Mouse (Mus musculus) heart, adult 2 months (tissue): ENCODE measurements around the gene Fyb. TPM values are rescaled to one million over a fixed set of nuclear protein-coding genes. Genes with fewer than 3 reads are reported as not detected.

Experiments
- DNase-seq, 2 experiments: peaks; one replicate each; pipeline ENCODE4 v3.0.0; 2021
- H3K27ac ChIP-seq: fragments of 200-600 bp; 2 replicates; pipeline ENCODE4 v1.8.1; 2022
- H3K27me3 ChIP-seq: fragments of 200-500 bp; 2 replicates; pipeline ENCODE4 v1.6.1; 2012; ENCODE audit warnings: mild to moderate bottlenecking, low read length, inconsistent platforms, mixed read lengths; ENCODE audit not compliant: control insufficient read depth, insufficient read depth
- H3K36me3 ChIP-seq: fragments of 200-500 bp; 2 replicates; pipeline ENCODE4 v1.6.1; 2012; ENCODE audit warnings: low read length, inconsistent platforms; ENCODE audit not compliant: control insufficient read depth, insufficient read depth
- H3K4me1 ChIP-seq: fragments of 200-500 bp; 2 replicates; pipeline ENCODE4 v1.6.1; 2011; ENCODE audit warnings: low read length; ENCODE audit not compliant: control insufficient read depth, insufficient read depth
- H3K4me3 ChIP-seq: fragments of 200-600 bp; 2 replicates; pipeline ENCODE4 v1.8.1; 2022
- H3K79me2 ChIP-seq: fragments of 200-500 bp; replicated peaks from 2 replicates; pipeline ENCODE4 v1.6.1; 2012; ENCODE audit warnings: mild to moderate bottlenecking, inconsistent platforms, low read length, moderate library complexity, mixed read lengths; ENCODE audit not compliant: control insufficient read depth, insufficient read depth
- H3K9ac ChIP-seq: fragments of 200-500 bp; 2 replicates; pipeline ENCODE4 v1.6.1; 2012; ENCODE audit warnings: low read depth, mild to moderate bottlenecking, control low read depth, inconsistent platforms, low read length, mixed read lengths
- CTCF ChIP-seq: fragments of 200-600 bp; IDR thresholded peaks from 2 replicates; pipeline ENCODE4 v1.8.1; 2022; ENCODE audit warnings: antibody characterized with exemption, mild to moderate bottlenecking, moderate library complexity
- EP300 ChIP-seq: fragments of 200-500 bp; IDR thresholded peaks from 2 replicates; pipeline ENCODE4 v1.6.1; 2011; ENCODE audit warnings: low read depth, low read length, control low read depth; ENCODE audit not compliant: insufficient read depth
- POLR2A ChIP-seq: fragments of 200-500 bp; IDR thresholded peaks from 2 replicates; pipeline ENCODE4 v1.6.1; 2011; ENCODE audit warnings: mild to moderate bottlenecking, low read depth, low read length, control low read depth; ENCODE audit not compliant: insufficient read depth
- WGBS: fragments of 180-500 bp; shearing (Covaris S2); methylation state at CpG from one replicate; pipeline ENCODE4 v1.1.7; 2018; 5-methylcytosine and 5-hydroxymethylcytosine counted together
- intact Hi-C: fragments of 180-260 bp; cut with DNase I; formaldehyde crosslinking; loops from one replicate; pipeline ENCODE4 v1.15.1; 2025
- polyA plus RNA-seq: library from polyadenylated mRNA; depleted of rRNA; stranded (reverse); fragments of >200 nt; gene quantifications from 2 replicates; pipeline ENCODE4 v1.2.3, GENCODE M21; 2012
- total RNA-seq, 2 experiments: library from RNA; stranded (reverse); gene quantifications; 2 replicates each; pipeline ENCODE4 v1.2.3; 2021

Gene Fyb
- total and polyA plus RNA-seq, 3 experiments, result 4.1 to 45.7 (median 25.2) TPM

DNA sequence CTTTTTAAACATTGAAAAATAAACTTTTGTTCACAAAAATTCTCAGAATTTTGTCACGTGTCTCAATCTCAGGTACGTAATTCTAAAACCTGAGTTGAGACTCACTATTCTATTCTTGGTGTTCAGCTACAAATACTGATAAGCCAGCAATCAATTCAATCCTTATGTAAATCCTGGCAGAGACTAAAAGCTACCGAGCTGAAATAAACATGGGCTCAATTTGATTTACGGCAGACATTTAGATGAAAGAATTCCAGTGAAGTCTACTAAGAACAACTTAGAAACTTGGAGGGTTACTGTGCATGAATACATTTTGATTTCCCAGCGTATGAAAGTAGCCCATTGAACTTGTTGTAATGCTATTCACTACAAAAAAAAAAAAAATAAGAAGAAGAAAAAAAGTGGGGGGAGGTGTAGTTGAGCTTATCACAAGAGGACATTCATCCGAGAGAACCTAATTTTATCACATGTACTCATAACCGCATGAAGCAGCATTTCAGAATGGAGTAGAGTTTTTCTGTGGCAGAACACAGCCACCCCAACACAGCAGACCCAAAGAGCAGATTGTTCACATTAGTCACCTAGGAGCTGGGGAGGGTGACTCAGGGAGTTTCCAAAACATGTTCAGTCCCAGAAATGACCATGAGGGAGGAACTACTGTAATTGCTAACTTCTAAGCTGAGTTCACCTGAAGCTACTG, 17.1 kb downstream of the Fyb start:
- H3K4me3 ChIP-seq, result no peak overlapping the region
- H3K36me3 ChIP-seq, result no peaks in the 10 kb centered on the region
- H3K9ac ChIP-seq, result no peak overlapping the region
- WGBS, result 60% methylated on average over 7 of the region's 7 CpGs
- no peak for DNase-seq
- no peak overlapping the region for H3K27ac ChIP-seq
- H3K79me2 ChIP-seq, result no peaks in the 10 kb centered on the region
- no peaks in the 10 kb centered on the region for H3K4me1 ChIP-seq
- H3K27me3 ChIP-seq, result no peaks in the 10 kb centered on the region
- TF ChIP-seq POLR2A (no peak), EP300 (no peak), CTCF (no peak)
- intact Hi-C loops, result no loop called here

- no peaks in the 10 kb centered on the region for H3K79me2 ChIP-seq
- no peak for DNase-seq
- no peak overlapping the region for H3K9ac ChIP-seq
- H3K4me3 ChIP-seq, result no peak overlapping the region
- no peaks in the 10 kb centered on the region for H3K27me3 ChIP-seq
- intact Hi-C loops, result no loop called here
- 95% methylated on average over 4 of the region's 4 CpGs for WGBS
- no peaks in the 10 kb centered on the region for H3K36me3 ChIP-seq
- H3K4me1 ChIP-seq, result no peaks in the 10 kb centered on the region
- no peak for TF ChIP-seq POLR2A
- no peak for TF ChIP-seq EP300
- TF ChIP-seq CTCF, result no peak
- no peak overlapping the region for H3K27ac ChIP-seq
These were observed 26.3 kb downstream of the Fyb start for GRCm38 (mm10) chr15:6548911-6549310.

DNA sequence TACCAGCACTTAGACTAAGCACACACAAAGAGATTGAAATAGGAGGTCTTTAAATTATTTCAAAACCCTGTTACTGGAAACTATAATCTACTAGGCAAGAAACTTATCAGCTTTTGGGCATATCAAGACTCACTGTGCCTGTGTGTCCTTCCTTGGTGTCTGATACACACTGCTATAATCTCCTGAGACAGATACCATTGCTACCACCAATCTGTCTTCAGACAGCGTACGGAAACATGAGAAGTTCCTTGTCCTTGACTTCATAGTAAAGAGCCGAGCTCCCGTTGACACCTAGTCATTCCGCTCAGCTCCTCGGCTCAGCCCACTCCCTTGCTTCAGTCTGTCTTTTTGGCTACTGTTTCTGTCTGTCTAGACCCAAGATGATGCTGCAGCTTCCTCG, 29.2 kb downstream of the Fyb start:
- DNase-seq, result no peak
- Histone ChIP-seq H3K4me1 (no peaks in the 10 kb centered on the region; the same call in 1 of the 2 replicates), H3K79me2 (no peaks in the 10 kb centered on the region), H3K9ac (no peak overlapping the region), H3K27ac (no peak overlapping the region), H3K27me3 (no peaks in the 10 kb centered on the region), H3K36me3 (no peaks in the 10 kb centered on the region), H3K4me3 (no peak overlapping the region)
- TF ChIP-seq EP300, result no peak
- TF ChIP-seq CTCF, result no peak
- intact Hi-C loops, result no loop called here
- WGBS, result 83% methylated on average over 7 of the region's 7 CpGs

DNA sequence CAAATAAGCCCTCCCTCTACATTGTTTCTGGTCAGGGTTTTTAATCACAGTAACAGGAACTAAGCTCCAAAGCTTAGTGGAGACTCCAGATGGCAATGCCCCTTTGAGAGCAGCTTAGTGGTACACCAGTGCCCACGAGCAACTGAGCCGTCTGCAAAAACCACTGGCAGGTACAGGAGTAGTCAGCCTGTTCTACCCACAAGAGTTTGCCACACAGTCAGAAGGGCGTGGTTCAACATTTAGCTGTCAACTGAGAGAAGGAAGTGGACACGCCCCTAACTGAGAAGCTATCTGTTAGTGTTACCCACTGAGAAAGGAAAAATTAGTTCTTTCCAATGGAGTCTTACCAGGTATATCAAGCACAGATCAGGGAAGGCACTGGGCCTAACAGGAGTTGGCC, 32.1 kb downstream of the Fyb start:
- peak in 1 of 2 experiments; percentile 17 for DNase-seq
- intact Hi-C loops, result no loop called here
- no peak overlapping the region for H3K4me3 ChIP-seq
- no peaks in the 10 kb centered on the region; the same call in 1 of the 2 replicates for H3K4me1 ChIP-seq
- no peaks in the 10 kb centered on the region for H3K79me2 ChIP-seq
- H3K27ac ChIP-seq, result no peak overlapping the region
- H3K9ac ChIP-seq, result no peak overlapping the region
- H3K36me3 ChIP-seq, result no peaks in the 10 kb centered on the region
- 82% methylated on average over 4 of the region's 4 CpGs for WGBS
- TF ChIP-seq POLR2A (no peak), EP300 (no peak), CTCF (no peak)
- no peaks in the 10 kb centered on the region for H3K27me3 ChIP-seq

- peak in 1 of 2 experiments; percentile 23 for DNase-seq
- H3K36me3 ChIP-seq, result no peaks in the 10 kb centered on the region
- no peak overlapping the region for H3K27ac ChIP-seq
- H3K9ac ChIP-seq, result no peak overlapping the region
- no peaks in the 10 kb centered on the region; the same call in 1 of the 2 replicates for H3K4me1 ChIP-seq
- 66% methylated on average over 2 of the region's 2 CpGs for WGBS
- H3K27me3 ChIP-seq, result no peaks in the 10 kb centered on the region
- no peaks in the 10 kb centered on the region for H3K79me2 ChIP-seq
- no peak overlapping the region for H3K4me3 ChIP-seq
- intact Hi-C loops, result no loop called here
- no peak for TF ChIP-seq POLR2A
These were observed 32.9 kb downstream of the Fyb start for GRCm38 (mm10) chr15:6555536-6555935.

GRCm38 (mm10) chr15:6556272-6556671, 33.6 kb downstream of the Fyb start:
- TF ChIP-seq POLR2A, result no peak
- TF ChIP-seq EP300, result no peak
- no peak for TF ChIP-seq CTCF
- no peak for DNase-seq
- 87% methylated on average over 4 of the region's 4 CpGs for WGBS
- Histone ChIP-seq H3K79me2 (no peaks in the 10 kb centered on the region), H3K4me3 (no peak overlapping the region), H3K27me3 (no peaks in the 10 kb centered on the region), H3K9ac (no peak overlapping the region), H3K36me3 (no peaks in the 10 kb centered on the region), H3K4me1 (no peaks in the 10 kb centered on the region; the same call in 1 of the 2 replicates), H3K27ac (no peak overlapping the region)
- intact Hi-C loops, result no loop called here
